Mouse (Mus musculus) kidney, postnatal 0 days (tissue): ENCODE results near the gene Prr12. TPM values are rescaled to one million over a fixed set of nuclear protein-coding genes. Genes with fewer than 3 reads are reported as not detected.

Source experiments
- ATAC-seq: fragments of 200-750 bp; cut with Nextera tagmentation; replicated peaks from 2 replicates; pipeline ENCODE4 v1.8.0; 2017; ENCODE audit warnings: low read depth, moderate number of reproducible peaks, moderate TSS enrichment, moderate library complexity; ENCODE audit not compliant: low FRiP score
- DNase-seq: peaks from one replicate; pipeline ENCODE4 v3.0.0-alpha.2; 2016; ENCODE audit warnings: low spot score
- H3K27ac ChIP-seq: fragments of 300-500 bp; sonication (generic); 2 replicates; pipeline ENCODE4 v1.5.1; 2014; ENCODE audit warnings: mild to moderate bottlenecking
- H3K27me3 ChIP-seq: fragments of 300-500 bp; sonication (generic); 2 replicates; pipeline ENCODE4 v1.6.1; 2014; ENCODE audit warnings: low read length, mixed read lengths; ENCODE audit not compliant: insufficient read depth
- H3K36me3 ChIP-seq: fragments of 300-500 bp; sonication (generic); 2 replicates; pipeline ENCODE4 v1.6.1; 2014; ENCODE audit warnings: low read length, mixed read lengths; ENCODE audit not compliant: insufficient read depth
- H3K4me1 ChIP-seq: fragments of 300-500 bp; sonication (generic); replicated peaks from 2 replicates; pipeline ENCODE4 v1.6.1; 2014; ENCODE audit warnings: antibody characterized with exemption, low read length, mixed read lengths; ENCODE audit not compliant: insufficient read depth
- H3K4me2 ChIP-seq: fragments of 300-500 bp; sonication (generic); 2 replicates; pipeline ENCODE4 v1.6.1; 2014; ENCODE audit warnings: mild to moderate bottlenecking, low read length, moderate library complexity, mixed read lengths
- H3K4me3 ChIP-seq: fragments of 300-500 bp; sonication (generic); replicated peaks from 2 replicates; pipeline ENCODE4 v1.5.1; 2014; ENCODE audit warnings: low read depth, low read length
- H3K9ac ChIP-seq: fragments of 300-500 bp; sonication (generic); 2 replicates; pipeline ENCODE4 v1.6.1; 2014; ENCODE audit warnings: low read depth, low read length
- H3K9me3 ChIP-seq: fragments of 300-500 bp; sonication (generic); replicated peaks from 2 replicates; pipeline ENCODE4 v1.6.1; 2016; ENCODE audit warnings: low read length, inconsistent platforms, mixed read lengths
- CTCF ChIP-seq: IDR thresholded peaks from 2 replicates; pipeline ENCODE4 v1.5.1; 2016; ENCODE audit warnings: antibody characterized with exemption, low read depth, mild to moderate bottlenecking, moderate library complexity
- WGBS: fragments of 180-500 bp; shearing (Covaris S2); extraction: QIAGEN DNeasy Blood & Tissue Kit; methylation state at CpG from one replicate; pipeline ENCODE4 v1.1.7; 2014; 5-methylcytosine and 5-hydroxymethylcytosine counted together
- polyA plus RNA-seq: library from polyadenylated mRNA; unstranded; fragments of >200 nt; fragmentation: Nextera tagmentation; extraction: Ambion mirVana; gene quantifications from 2 replicates; pipeline ENCODE4 v1.2.1, GENCODE M21; 2015

Prr12 gene
- polyA plus RNA-seq, 1 experiment from 2014 or later = 5.8 TPM

DNA sequence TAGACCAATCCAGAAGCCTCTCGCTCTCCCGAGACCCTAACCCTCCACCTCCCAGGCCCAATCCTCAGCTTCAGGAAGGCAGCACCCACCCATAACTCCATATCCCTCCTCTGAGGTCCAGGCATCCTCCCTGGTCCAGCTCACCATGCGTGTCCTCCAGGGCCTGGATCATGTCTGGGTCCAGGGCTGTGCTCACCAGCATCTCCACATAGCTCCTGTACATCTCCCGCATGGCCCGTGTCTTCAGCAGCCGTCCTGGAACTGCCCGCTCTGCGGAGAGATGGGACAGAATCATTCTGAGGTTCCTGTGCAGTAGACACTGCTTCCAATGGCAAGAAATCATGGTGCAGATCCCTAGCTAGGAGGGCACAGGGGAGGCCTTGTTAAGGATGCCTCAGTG lies 21.8 kb downstream of the Prr12 start:
- Histone ChIP-seq H3K4me3 (no peak overlapping the region), H3K36me3 (peaks cover 86% of the 10 kb centered on the region), H3K9me3 (no peaks in the 10 kb centered on the region), H3K27me3 (no peaks in the 10 kb centered on the region), H3K27ac (no peak overlapping the region), H3K4me1 (no peaks in the 10 kb centered on the region), H3K4me2 (no peak overlapping the region), H3K9ac (no peak overlapping the region)
- TF ChIP-seq CTCF = no peak
- DNase-seq = no peak
- ATAC-seq = no peak
- WGBS = 94% methylated on average over 8 of the region's 8 CpGs

DNA sequence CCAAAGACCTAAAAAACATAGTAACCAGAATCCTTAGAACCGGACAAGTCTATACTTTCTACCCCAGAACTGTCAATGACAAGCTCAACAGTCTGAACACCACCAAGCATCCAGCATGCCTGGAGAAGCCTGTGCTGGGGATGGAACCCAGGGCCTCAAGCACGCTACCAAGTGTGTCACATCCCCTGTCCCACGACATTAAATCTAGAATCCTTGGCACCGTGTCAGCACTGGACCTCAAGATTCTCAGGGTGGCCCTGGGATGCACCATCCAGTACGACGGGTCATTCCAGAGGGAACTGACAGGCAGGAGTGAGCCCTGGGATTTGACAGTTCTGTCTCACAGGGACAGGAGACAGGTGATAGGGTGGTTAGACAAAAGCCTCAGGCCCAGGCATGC lies 22.7 kb downstream of the Prr12 start:
- ATAC-seq = no peak

DNA sequence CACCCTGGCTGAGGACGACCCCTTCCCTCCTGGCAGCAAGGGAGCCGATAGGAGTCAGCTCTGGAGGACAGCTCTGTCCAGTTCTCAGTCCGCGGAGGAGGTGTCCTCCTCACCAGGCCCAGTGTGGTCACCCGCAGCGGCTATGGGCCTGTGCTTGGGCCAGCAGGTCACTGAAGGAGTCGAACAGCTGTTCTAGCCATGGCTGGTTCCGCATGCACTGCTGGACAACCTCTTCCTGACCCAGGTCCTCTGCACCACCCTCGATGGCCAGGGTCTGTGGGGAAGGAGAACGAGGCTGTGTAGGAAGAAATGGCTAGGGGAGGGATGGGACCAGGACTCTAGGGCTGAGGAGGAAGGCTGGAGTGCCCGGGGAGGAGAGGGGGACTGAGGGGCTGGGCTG lies 24.3 kb downstream of the Prr12 start:
- Histone ChIP-seq H3K27me3 (no peaks in the 10 kb centered on the region), H3K9ac (no peak overlapping the region), H3K4me2 (no peak overlapping the region), H3K4me3 (no peak overlapping the region), H3K9me3 (no peaks in the 10 kb centered on the region), H3K27ac (no peak overlapping the region), H3K4me1 (no peaks in the 10 kb centered on the region), H3K36me3 (peaks cover 62% of the 10 kb centered on the region)
- 72% methylated on average over 11 of the region's 11 CpGs for WGBS
- TF ChIP-seq CTCF = no peak
- ATAC-seq (no peak), DNase-seq (no peak)

More for the DNA sequence above, 22.7 kb downstream of the Prr12 start:
- Histone ChIP-seq H3K4me2 (no peak overlapping the region), H3K36me3 (peaks cover 79% of the 10 kb centered on the region), H3K4me3 (no peak overlapping the region), H3K27ac (no peak overlapping the region), H3K9me3 (no peaks in the 10 kb centered on the region), H3K9ac (no peak overlapping the region), H3K4me1 (no peaks in the 10 kb centered on the region), H3K27me3 (no peaks in the 10 kb centered on the region)
- WGBS = 92% methylated on average over 6 of the region's 6 CpGs
- TF ChIP-seq CTCF = no peak
- no peak for DNase-seq

DNA sequence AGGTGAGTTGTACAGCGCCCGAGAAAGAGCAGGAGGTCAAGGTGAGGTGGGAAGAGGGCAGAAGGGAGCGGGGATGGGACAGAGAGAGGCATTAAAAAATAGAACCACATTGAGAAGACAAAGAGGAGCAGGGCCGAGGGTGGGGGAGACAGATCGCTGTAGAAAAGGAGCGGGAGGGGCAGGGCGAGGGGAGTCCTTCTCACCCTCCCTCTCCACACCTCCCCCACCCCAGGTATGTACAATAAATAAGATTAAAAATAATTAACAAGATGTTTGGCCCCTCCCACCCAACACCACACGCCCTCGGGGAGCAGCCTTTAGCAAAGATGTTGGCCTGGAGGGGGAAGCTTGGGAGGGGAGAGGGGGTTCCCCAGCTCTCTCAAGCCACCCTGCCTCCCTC lies 24.9 kb downstream of the Prr12 start:
- Histone ChIP-seq H3K27ac (no peak overlapping the region), H3K27me3 (no peaks in the 10 kb centered on the region), H3K9me3 (no peaks in the 10 kb centered on the region), H3K4me1 (no peaks in the 10 kb centered on the region), H3K4me2 (no peak overlapping the region), H3K9ac (no peak overlapping the region), H3K4me3 (no peak overlapping the region), H3K36me3 (peaks cover 57% of the 10 kb centered on the region)
- no peak for TF ChIP-seq CTCF
- ATAC-seq (no peak), DNase-seq (no peak)
- 87% methylated on average over 9 of the region's 9 CpGs for WGBS

DNA sequence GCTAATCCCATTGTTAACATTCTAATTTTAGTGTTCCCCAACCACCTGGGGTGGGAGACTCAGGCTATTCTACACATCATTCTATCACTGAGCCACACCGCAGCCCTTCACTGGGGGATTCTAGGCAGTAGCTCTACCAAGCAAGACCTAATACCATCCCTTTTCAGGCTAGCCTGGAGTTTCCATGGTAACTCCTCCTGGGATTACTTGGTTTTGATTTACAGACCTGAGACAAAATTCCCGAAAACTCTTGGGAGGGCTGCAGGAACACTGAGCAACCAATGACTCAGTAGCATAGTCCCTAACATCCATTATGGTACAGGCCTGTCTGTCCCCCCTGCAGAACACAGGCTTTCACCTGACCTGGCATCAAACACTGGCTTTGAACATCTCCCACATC lies 26.4 kb downstream of the Prr12 start:
- DNase-seq (no peak), ATAC-seq (no peak)
- H3K9me3 ChIP-seq = no peaks in the 10 kb centered on the region
- WGBS = 53% methylated on average over 2 of the region's 2 CpGs
- H3K4me1 ChIP-seq = no peaks in the 10 kb centered on the region
- TF ChIP-seq CTCF = no peak
- peaks cover 43% of the 10 kb centered on the region for H3K36me3 ChIP-seq
- H3K9ac ChIP-seq = no peak overlapping the region
- H3K27ac ChIP-seq = no peak overlapping the region
- H3K27me3 ChIP-seq = no peaks in the 10 kb centered on the region
- H3K4me3 ChIP-seq = no peak overlapping the region
- H3K4me2 ChIP-seq = no peak overlapping the region

DNA sequence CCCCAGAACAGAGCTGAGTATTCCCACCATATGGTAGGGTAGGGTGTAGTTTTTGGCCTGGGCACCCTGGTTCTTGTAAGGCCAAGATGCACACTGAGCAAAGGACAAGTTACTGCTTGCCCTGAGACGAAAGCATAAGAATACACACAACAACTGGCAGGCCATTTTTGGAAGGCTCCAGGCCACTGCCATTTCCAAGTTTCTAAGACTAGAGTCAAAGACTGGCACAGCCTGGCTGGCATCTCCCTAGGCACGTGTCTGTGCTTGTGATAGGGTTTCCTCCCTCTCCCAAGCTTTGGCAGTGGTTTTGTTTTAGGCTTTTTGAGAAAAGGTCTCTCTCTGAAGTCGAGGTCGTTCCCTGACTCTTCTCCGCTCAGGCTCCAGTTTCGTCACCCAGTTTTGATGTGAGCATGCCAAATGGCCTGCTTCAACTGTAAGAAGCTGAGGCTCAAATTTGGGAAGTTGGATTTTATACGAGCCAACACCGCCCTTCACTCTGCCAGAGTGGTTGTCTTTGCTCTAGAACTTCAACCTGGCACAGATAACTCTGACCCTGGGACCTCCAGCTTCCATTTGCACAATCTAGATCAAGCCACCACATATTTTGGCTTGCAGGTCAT lies 27.0 kb downstream of the Prr12 start:
- no peak for TF ChIP-seq CTCF
- H3K9me3 ChIP-seq = no peaks in the 10 kb centered on the region
- no peak for DNase-seq
- H3K9ac ChIP-seq = no peak overlapping the region
- ATAC-seq = no peak
- no peak overlapping the region for H3K4me2 ChIP-seq
- no peaks in the 10 kb centered on the region for H3K27me3 ChIP-seq
- WGBS = 69% methylated on average over 8 of the region's 8 CpGs
- no peak overlapping the region for H3K27ac ChIP-seq
- no peaks in the 10 kb centered on the region for H3K4me1 ChIP-seq
- no peak overlapping the region for H3K4me3 ChIP-seq
- H3K36me3 ChIP-seq = peaks cover 38% of the 10 kb centered on the region
